Comparison of ENCODE assay signal across 11 mouse cellular contexts in genomic region chr12:105757816-105758497, GRCm38 (mm10). TPM values are rescaled to one million over a fixed set of nuclear protein-coding genes. Genes with fewer than 3 reads are reported as not detected.
A peak's percentile ranks its signal among the peaks of the same experiment; 100 is the strongest.
DNase-seq lines count a peak whose midpoint lies in the region; ATAC-seq and TF ChIP-seq lines count a peak whose summit lies in the region.
"Had no signal": no experiment of that assay in that cellular context is flagged by ENCODE, and none has a peak within 500 bp of the region (broad histone marks: within the 10 kb centered on the region; RNA-seq: fewer than 3 reads in every experiment).

No protein-coding gene starts in this region.

- H3K36me3 ChIP-seq in E14TG2a.4 (ENCODE audit: insufficient read depth, low read length): no peaks in the 10 kb centered on the region
- no peaks in the 10 kb centered on the region for H3K36me3 ChIP-seq in intestine, embryonic 14.5 days (ENCODE audit: control insufficient read depth, insufficient read depth, low read length)
- H3K36me3 ChIP-seq: embryonic facial prominence, embryonic 13.5 days had no signal

- H3K27ac ChIP-seq in intestine, embryonic 14.5 days (ENCODE audit: low read depth): peak overlapping the region; percentile 54
- H3K27ac ChIP-seq: embryonic facial prominence, embryonic 13.5 days had no signal

- peaks cover 77% of the 10 kb centered on the region for H3K4me1 ChIP-seq in E14TG2a.4 (replicated peaks; ENCODE audit: low read depth, low read length)
- no peaks in the 10 kb centered on the region for H3K4me1 ChIP-seq in intestine, embryonic 14.5 days (replicated peaks; ENCODE audit: control insufficient read depth, insufficient read depth, low read length)

- peak; percentile 73 for ATAC-seq in intestine, embryonic 14.5 days (replicated peaks; ENCODE audit: low FRiP score, low TSS enrichment, low read depth)

- H3K27me3 ChIP-seq in E14TG2a.4 (ENCODE audit: insufficient read depth, low read length): no peaks in the 10 kb centered on the region
- H3K27me3 ChIP-seq in intestine, embryonic 14.5 days (replicated peaks; ENCODE audit: control insufficient read depth, insufficient read depth, low read length): no peaks in the 10 kb centered on the region
- H3K27me3 ChIP-seq: embryonic facial prominence, embryonic 13.5 days had no signal

- DNase-seq in ES-CJ7 (ENCODE audit: low read depth, low spot score) (peak; percentile 96), liver (peak; percentile 63)
- DNase-seq in intestine, embryonic 14.5 days (ENCODE audit: low spot score): peak; percentile 60
- DNase-seq in thymus, postnatal 0 days (ENCODE audit: low spot score): no peak
- no peak for DNase-seq in right cerebral cortex, postnatal 14 days
- no peak for DNase-seq in layer of hippocampus, adult 8-10 months (ENCODE audit: low spot score in 2 of 2)
- DNase-seq in testis, postnatal 10 days (ENCODE audit: low spot score): no peak
- DNase-seq: gastrocnemius, postnatal 36 days had no signal

- WGBS in intestine, embryonic 14.5 days: 28% methylated on average over 15 of the region's 15 CpGs

- no peak overlapping the region for H3K4me2 ChIP-seq in intestine, embryonic 14.5 days (ENCODE audit: low read length)
- H3K4me2 ChIP-seq: embryonic facial prominence, embryonic 13.5 days had no signal

- H3K4me3 ChIP-seq in E14TG2a.4 (replicated peaks; ENCODE audit: low read length): peak overlapping the region; percentile 45
- H3K4me3 ChIP-seq in intestine, embryonic 14.5 days (ENCODE audit: low read depth, low read length): no peak overlapping the region
- H3K4me3 ChIP-seq: embryonic facial prominence, embryonic 13.5 days; megakaryocyte, embryonic 14.5 days had no signal

- TF ChIP-seq CTCF in E14TG2a.4 (conservative IDR thresholded peaks at IDR 0.05; ENCODE audit: low read length): no peak

- peaks cover 7% of the 10 kb centered on the region for H3K9me3 ChIP-seq in E14TG2a.4 (ENCODE audit: low read length)
- H3K9me3 ChIP-seq in intestine, embryonic 14.5 days (ENCODE audit: control insufficient read depth, low read length): no peaks in the 10 kb centered on the region
- H3K9me3 ChIP-seq: embryonic facial prominence, embryonic 13.5 days had no signal

- no peak overlapping the region for H3K9ac ChIP-seq in intestine, embryonic 14.5 days (ENCODE audit: low read length)
- H3K9ac ChIP-seq: embryonic facial prominence, embryonic 13.5 days had no signal

RNA-seq across cellular contexts. Expression of gene Papola, which starts 26.5 kb away (rescaled TPM):
- 169 and 179 TPM in 2 replicates for polyA plus RNA-seq in intestine, embryonic 14.5 days (2014; fragmentation: Nextera tagmentation; extraction: Ambion mirVana)
- 207 and 226 TPM in 2 replicates for polyA plus RNA-seq in thymus, postnatal 0 days (2015; fragmentation: Nextera tagmentation; extraction: Ambion mirVana)
- 100 to 1,000 TPM; 136 to 186 (median 159) TPM for total RNA-seq in layer of hippocampus, adult 8-10 months (2022)

RNA-seq across cellular contexts. Expression of gene Ak7, which starts 52.2 kb away (rescaled TPM):
- polyA plus RNA-seq in intestine, embryonic 14.5 days (2014; fragmentation: Nextera tagmentation; extraction: Ambion mirVana): 0.37 and 0.38 TPM in 2 replicates
- 0.17 and 0.41 TPM in 2 replicates for polyA plus RNA-seq in thymus, postnatal 0 days (2015; fragmentation: Nextera tagmentation; extraction: Ambion mirVana)
- 1 to 10 TPM; 1.4 to 2.6 (median 1.8) TPM for total RNA-seq in layer of hippocampus, adult 8-10 months (2022)
- total RNA-seq: gastrocnemius, postnatal 36 days had no signal

Comparison
In these comparisons a context has a peak if more than half of its experiments do, and no peak if none do; other contexts are left out.
1. DNase-seq: peak in ES-CJ7 (single experiment), intestine, embryonic 14.5 days (single experiment) and liver (single experiment); none in thymus, postnatal 0 days (single experiment), right cerebral cortex, postnatal 14 days (single experiment), layer of hippocampus, adult 8-10 months (0 of 2) and testis, postnatal 10 days (single experiment).